Mouse (Mus musculus) limb, embryonic 12.5 days (tissue): ENCODE results near the gene Zfp746. TPM values are rescaled to one million over a fixed set of nuclear protein-coding genes. Genes with fewer than 3 reads are reported as not detected.

Source experiments
- ATAC-seq: fragments of 200-750 bp; cut with Nextera tagmentation; 2 replicates; pipeline ENCODE4 v1.8.0; 2017; ENCODE audit warnings: low read depth, moderate TSS enrichment; ENCODE audit not compliant: insufficient number of reproducible peaks, insufficient read depth, low FRiP score, low TSS enrichment
- H3K27ac ChIP-seq: fragments of 300-500 bp; sonication (generic); 2 replicates; pipeline ENCODE4 v1.5.1; 2016; ENCODE audit warnings: mild to moderate bottlenecking, moderate library complexity
- H3K27me3 ChIP-seq: fragments of 300-500 bp; sonication (generic); 2 replicates; pipeline ENCODE4 v1.6.1; 2016; ENCODE audit warnings: mild to moderate bottlenecking, moderate library complexity
- H3K36me3 ChIP-seq: fragments of 300-500 bp; sonication (generic); 2 replicates; pipeline ENCODE4 v1.6.1; 2016; ENCODE audit warnings: mild to moderate bottlenecking, moderate library complexity
- H3K4me1 ChIP-seq: fragments of 300-500 bp; sonication (generic); replicated peaks from 2 replicates; pipeline ENCODE4 v1.6.1; 2016
- H3K4me2 ChIP-seq: fragments of 300-500 bp; sonication (generic); 2 replicates; pipeline ENCODE4 v1.6.1; 2016; ENCODE audit warnings: mild to moderate bottlenecking, moderate library complexity
- H3K4me3 ChIP-seq: fragments of 300-500 bp; sonication (generic); replicated peaks from 2 replicates; pipeline ENCODE4 v1.5.1; 2016; ENCODE audit warnings: mild to moderate bottlenecking
- H3K9ac ChIP-seq: fragments of 300-500 bp; sonication (generic); replicated peaks from 2 replicates; pipeline ENCODE4 v1.6.1; 2016; ENCODE audit warnings: mild to moderate bottlenecking, moderate library complexity
- H3K9me3 ChIP-seq: fragments of 300-500 bp; sonication (generic); 2 replicates; pipeline ENCODE4 v1.6.1; 2016; ENCODE audit warnings: mild to moderate bottlenecking, moderate library complexity
- WGBS: fragments of 180-500 bp; shearing (Covaris S2); methylation state at CpG from one replicate; pipeline ENCODE4 v1.1.7; 2016; 5-methylcytosine and 5-hydroxymethylcytosine counted together
- polyA plus RNA-seq: library from polyadenylated mRNA; unstranded; fragments of >200 nt; fragmentation: Nextera tagmentation; extraction: Ambion mirVana; gene quantifications from 2 replicates; pipeline ENCODE4 v1.2.1, GENCODE M21; 2016

Zfp746 gene
- polyA plus RNA-seq, 1 experiment from 2014 or later = 34.8 TPM

GRCm38 (mm10) chr6:48032661-48033060, 53.7 kb downstream of the Zfp746 start:
- Histone ChIP-seq H3K36me3 (peaks cover 94% of the 10 kb centered on the region), H3K27me3 (no peaks in the 10 kb centered on the region), H3K9ac (no peak overlapping the region), H3K4me3 (no peak overlapping the region), H3K4me1 (no peaks in the 10 kb centered on the region), H3K4me2 (no peak overlapping the region), H3K27ac (no peak overlapping the region), H3K9me3 (no peaks in the 10 kb centered on the region)
- no peak for ATAC-seq

GRCm38 (mm10) chr6:48025905-48026660, 60.3 kb downstream of the Zfp746 start:
- no peaks in the 10 kb centered on the region for H3K27me3 ChIP-seq
- 88% methylated on average over 10 of the region's 10 CpGs for WGBS
- peaks cover 29% of the 10 kb centered on the region for H3K9me3 ChIP-seq
- no peak overlapping the region for H3K4me3 ChIP-seq
- no peak for ATAC-seq
- no peaks in the 10 kb centered on the region for H3K4me1 ChIP-seq
- no peak overlapping the region for H3K4me2 ChIP-seq
- H3K9ac ChIP-seq = no peak overlapping the region
- H3K36me3 ChIP-seq = peaks cover 87% of the 10 kb centered on the region
- H3K27ac ChIP-seq = no peak overlapping the region

- Histone ChIP-seq H3K36me3 (peaks cover 76% of the 10 kb centered on the region), H3K9ac (no peak overlapping the region), H3K4me3 (no peak overlapping the region), H3K27me3 (no peaks in the 10 kb centered on the region), H3K27ac (no peak overlapping the region), H3K4me1 (no peaks in the 10 kb centered on the region), H3K4me2 (no peak overlapping the region), H3K9me3 (peaks cover 29% of the 10 kb centered on the region)
- no peak for ATAC-seq
- 81% methylated on average over 21 of the region's 21 CpGs for WGBS
These were observed 61.4 kb downstream of the Zfp746 start for GRCm38 (mm10) chr6:48024994-48025345.

- 77% methylated on average over 43 of the region's 43 CpGs for WGBS
These were observed 61.9 kb downstream of the Zfp746 start for GRCm38 (mm10) chr6:48024330-48024993.

GRCm38 (mm10) chr6:48022672-48023071, 63.7 kb downstream of the Zfp746 start:
- Histone ChIP-seq H3K4me2 (no peak overlapping the region), H3K27me3 (no peaks in the 10 kb centered on the region), H3K36me3 (peaks cover 61% of the 10 kb centered on the region), H3K4me3 (no peak overlapping the region), H3K9me3 (peaks cover 29% of the 10 kb centered on the region), H3K27ac (no peak overlapping the region), H3K9ac (no peak overlapping the region), H3K4me1 (no peaks in the 10 kb centered on the region)
- 77% methylated on average over 2 of the region's 2 CpGs for whole genome bisulfite sequencing
- ATAC-seq = no peak

More at GRCm38 (mm10) chr6:48024330-48024993, 61.9 kb downstream of the Zfp746 start:
- H3K4me2 ChIP-seq = no peak overlapping the region
- no peak overlapping the region for H3K4me3 ChIP-seq
- ATAC-seq = no peak
- H3K4me1 ChIP-seq = no peaks in the 10 kb centered on the region
- H3K9me3 ChIP-seq = peaks cover 29% of the 10 kb centered on the region
- H3K27me3 ChIP-seq = no peaks in the 10 kb centered on the region
- no peak overlapping the region for H3K27ac ChIP-seq
- no peak overlapping the region for H3K9ac ChIP-seq
- peaks cover 74% of the 10 kb centered on the region for H3K36me3 ChIP-seq

GRCm38 (mm10) chr6:48021678-48022077, 64.7 kb downstream of the Zfp746 start:
- Histone ChIP-seq H3K4me2 (no peak overlapping the region), H3K27me3 (no peaks in the 10 kb centered on the region), H3K36me3 (peaks cover 51% of the 10 kb centered on the region), H3K4me1 (no peaks in the 10 kb centered on the region), H3K9me3 (peaks cover 29% of the 10 kb centered on the region), H3K9ac (no peak overlapping the region), H3K27ac (no peak overlapping the region), H3K4me3 (no peak overlapping the region)
- no peak for ATAC-seq
- WGBS = 77% methylated on average over 1 of the region's 1 CpGs

- no peaks in the 10 kb centered on the region for H3K27me3 ChIP-seq
- H3K9ac ChIP-seq = no peak overlapping the region
- H3K4me3 ChIP-seq = no peak overlapping the region
- WGBS = 83% methylated on average over 2 of the region's 2 CpGs
- H3K27ac ChIP-seq = no peak overlapping the region
- peaks cover 34% of the 10 kb centered on the region for H3K36me3 ChIP-seq
- H3K9me3 ChIP-seq = peaks cover 15% of the 10 kb centered on the region
- no peak for ATAC-seq
- H3K4me1 ChIP-seq = no peaks in the 10 kb centered on the region; the same call in 1 of the 2 replicates
- no peak overlapping the region for H3K4me2 ChIP-seq
These were observed 66.4 kb downstream of the Zfp746 start for GRCm38 (mm10) chr6:48020006-48020405.

- 89% methylated on average over 9 of the region's 9 CpGs for WGBS
- no peak overlapping the region for H3K9ac ChIP-seq
- H3K36me3 ChIP-seq = peaks cover 6% of the 10 kb centered on the region
These were observed 69.6 kb downstream of the Zfp746 start for GRCm38 (mm10) chr6:48016841-48017240.

GRCm38 (mm10) chr6:48016090-48016521, 70.3 kb downstream of the Zfp746 start:
- H3K27ac ChIP-seq = 0 out of 2 replicates have a peak overlapping the region, but pooled peaks have one; percentile 8
- peak overlapping the region; percentile 57 for H3K9ac ChIP-seq
- H3K4me3 ChIP-seq = peak overlapping the region; percentile 43
- H3K9me3 ChIP-seq = no peaks in the 10 kb centered on the region
- peak; percentile 92 for ATAC-seq
- WGBS = 2% methylated on average over 21 of the region's 24 CpGs
- no peaks in the 10 kb centered on the region for H3K27me3 ChIP-seq
- peaks cover 6% of the 10 kb centered on the region for H3K36me3 ChIP-seq
- peak overlapping the region; percentile 59 for H3K4me2 ChIP-seq
- H3K4me1 ChIP-seq = no peaks in the 10 kb centered on the region; the same call in 1 of the 2 replicates

More at GRCm38 (mm10) chr6:48016841-48017240, 69.6 kb downstream of the Zfp746 start:
- Histone ChIP-seq H3K4me3 (no peak overlapping the region), H3K27ac (no peak overlapping the region), H3K9me3 (no peaks in the 10 kb centered on the region), H3K4me2 (no peak overlapping the region), H3K4me1 (no peaks in the 10 kb centered on the region; the same call in 1 of the 2 replicates), H3K27me3 (no peaks in the 10 kb centered on the region)
- no peak for ATAC-seq
